Mouse (Mus musculus) frontal cortex, adult (tissue): ENCODE measurements at regions not wholly inside any gene's neighbourhood (a gene's known extent, or its start where the extent isn't known, plus 50 kb on each side); places are given as distances from the start of the nearest gene placed in this dataset.

ENCODE experiments used
- ATAC-seq: cut with Nextera tagmentation; 2 replicates; pipeline ENCODE4 v1.9.2; 2017; ENCODE audit warnings: mild to moderate bottlenecking, moderate library complexity, mixed read lengths; ENCODE audit not compliant: low TSS enrichment

GRCm38 (mm10) chr3:14381421-14381992, 99.0 kb upstream of the Slc7a12 start:
- ATAC-seq, result peak; percentile 99

GRCm38 (mm10) chr3:14390656-14391055, 89.8 kb upstream of the Slc7a12 start:
- no peak for ATAC-seq

- ATAC-seq, result no peak
Measured at GRCm38 (mm10) chr3:14398676-14399075, 81.8 kb upstream of the Slc7a12 start.

GRCm38 (mm10) chr3:14408435-14409125, 71.9 kb upstream of the Slc7a12 start:
- ATAC-seq, result no peak
